Mouse (Mus musculus): ENCODE results near the gene Edem2. TPM values are rescaled to one million over a fixed set of nuclear protein-coding genes. Genes with fewer than 3 reads are reported as not detected.

The Edem2 gene
- polyA plus RNA-seq, 1 experiment from 2014 or later: 28.2 TPM

- ATAC-seq (ENCODE audit: low FRiP score, low read depth): no peak
- 93% methylated on average over 6 of the region's 6 CpGs for WGBS
These were observed 73.4 kb downstream of the Edem2 start for GRCm38 (mm10) chr2:155655759-155656372.

DNA sequence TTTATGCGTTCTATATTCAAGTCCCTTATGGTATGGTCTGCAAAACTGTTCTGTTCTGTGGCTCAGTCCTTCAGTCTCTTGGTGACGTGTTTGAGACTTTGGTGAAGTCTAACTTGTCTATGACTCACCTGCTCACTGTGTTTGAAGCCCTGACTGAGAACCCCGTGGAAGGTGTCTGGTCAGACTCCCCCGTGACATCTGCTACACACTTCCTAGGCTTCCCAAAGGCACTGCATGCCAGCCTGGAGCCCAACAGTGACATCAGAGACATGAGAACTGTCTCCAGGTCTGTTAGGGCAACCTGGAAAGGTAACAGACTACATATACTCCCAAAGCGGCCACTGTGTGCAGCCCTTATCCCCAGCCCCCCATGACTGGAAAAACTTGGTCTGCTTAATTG, 76.7 kb downstream of the Edem2 start:
- H3K27me3 ChIP-seq: no peaks in the 10 kb centered on the region
- H3K4me1 ChIP-seq: no peaks in the 10 kb centered on the region
- ATAC-seq (ENCODE audit: low FRiP score, low read depth): no peak
- peaks cover 91% of the 10 kb centered on the region for H3K36me3 ChIP-seq
- no peak overlapping the region for H3K9ac ChIP-seq
- H3K4me3 ChIP-seq: no peak overlapping the region
- H3K9me3 ChIP-seq: no peaks in the 10 kb centered on the region
- WGBS: 93% methylated on average over 5 of the region's 5 CpGs
- no peak overlapping the region for H3K4me2 ChIP-seq (replicated peaks)
- H3K27ac ChIP-seq: no peak overlapping the region

More at GRCm38 (mm10) chr2:155655759-155656372, 73.4 kb downstream of the Edem2 start:
- no peak overlapping the region for H3K27ac ChIP-seq
- H3K4me2 ChIP-seq (replicated peaks): no peak overlapping the region
- H3K4me3 ChIP-seq: no peak overlapping the region
- no peaks in the 10 kb centered on the region for H3K9me3 ChIP-seq
- peaks cover 90% of the 10 kb centered on the region for H3K36me3 ChIP-seq
- no peak overlapping the region for H3K9ac ChIP-seq
- H3K4me1 ChIP-seq: no peaks in the 10 kb centered on the region
- no peaks in the 10 kb centered on the region for H3K27me3 ChIP-seq

Other genes with a start within 250 kb of the Edem2 start
- gene Acss2, start 211.5 kb downstream of the Edem2 start, polyA plus RNA-seq (2015; fragmentation: Nextera tagmentation; extraction: Ambion mirVana): 13.0 and 13.2 TPM in 2 replicates
- gene Ggt7, start 211.2 kb downstream of the Edem2 start, polyA plus RNA-seq (2015; fragmentation: Nextera tagmentation; extraction: Ambion mirVana): 7.5 and 9.2 TPM in 2 replicates
- gene Gss, start 136.7 kb downstream of the Edem2 start, polyA plus RNA-seq (2015; fragmentation: Nextera tagmentation; extraction: Ambion mirVana): 27.5 and 27.9 TPM in 2 replicates
- gene Myh7b, start 118.3 kb downstream of the Edem2 start, polyA plus RNA-seq (2015; fragmentation: Nextera tagmentation; extraction: Ambion mirVana): 2.7 and 3.7 TPM in 2 replicates
- gene Trpc4ap, start 37.1 kb downstream of the Edem2 start, polyA plus RNA-seq (2015; fragmentation: Nextera tagmentation; extraction: Ambion mirVana): 150 and 160 TPM in 2 replicates
- gene Gm17581, start 6.4 kb upstream of the Edem2 start, polyA plus RNA-seq (2015; fragmentation: Nextera tagmentation; extraction: Ambion mirVana): not detected in 2 replicates
- 5.7 and 5.8 TPM in 2 replicates for gene Procr, start 21.6 kb upstream of the Edem2 start, polyA plus RNA-seq (2015; fragmentation: Nextera tagmentation; extraction: Ambion mirVana)
- gene Mmp24, start 45.9 kb upstream of the Edem2 start, polyA plus RNA-seq (2015; fragmentation: Nextera tagmentation; extraction: Ambion mirVana): 0.05 and 0.20 TPM in 2 replicates
- gene BC029722, start 90.0 kb upstream of the Edem2 start, polyA plus RNA-seq (2015; fragmentation: Nextera tagmentation; extraction: Ambion mirVana): 16.2 and 18.1 TPM in 2 replicates
- gene Eif6, start 97.5 kb upstream of the Edem2 start, polyA plus RNA-seq (2015; fragmentation: Nextera tagmentation; extraction: Ambion mirVana): 188 and 192 TPM in 2 replicates
- 0.42 and 0.47 TPM in 2 replicates for gene Fam83c, start 105.4 kb upstream of the Edem2 start, polyA plus RNA-seq (2015; fragmentation: Nextera tagmentation; extraction: Ambion mirVana)
- 66.9 and 74.7 TPM in 2 replicates for gene Uqcc1, start 200.8 kb upstream of the Edem2 start, polyA plus RNA-seq (2015; fragmentation: Nextera tagmentation; extraction: Ambion mirVana)
- 0.60 and 1.2 TPM in 2 replicates for gene Gm15557, start 211.3 kb upstream of the Edem2 start, polyA plus RNA-seq (2015; fragmentation: Nextera tagmentation; extraction: Ambion mirVana)
- gene Gdf5, start 215.9 kb upstream of the Edem2 start, polyA plus RNA-seq (2015; fragmentation: Nextera tagmentation; extraction: Ambion mirVana): 101 and 107 TPM in 2 replicates
- gene Cep250, start 227.0 kb upstream of the Edem2 start, polyA plus RNA-seq (2015; fragmentation: Nextera tagmentation; extraction: Ambion mirVana): 32.1 and 32.2 TPM in 2 replicates

All from limb, embryonic 13.5 days (tissue).